Mouse (Mus musculus) kidney, embryonic 15.5 days (tissue): ENCODE measurements at regions not wholly inside any gene's neighbourhood (a gene's known extent, or its start where the extent isn't known, plus 50 kb on each side); places are given as distances from the start of the nearest gene placed in this dataset.

Experiments used
- ATAC-seq: fragments of 200-750 bp; cut with Nextera tagmentation; replicated peaks from 2 replicates; pipeline ENCODE4 v1.8.0; 2017; ENCODE audit warnings: moderate TSS enrichment; ENCODE audit not compliant: low FRiP score
- H3K27ac ChIP-seq: fragments of 300-500 bp; sonication (generic); 2 replicates; pipeline ENCODE4 v1.5.1; 2015; ENCODE audit warnings: mild to moderate bottlenecking, inconsistent platforms
- H3K27me3 ChIP-seq: fragments of 300-500 bp; sonication (generic); 2 replicates; pipeline ENCODE4 v1.6.1; 2015; ENCODE audit warnings: inconsistent platforms
- H3K36me3 ChIP-seq: fragments of 300-500 bp; sonication (generic); 2 replicates; pipeline ENCODE4 v1.6.1; 2015; ENCODE audit warnings: inconsistent platforms
- H3K4me1 ChIP-seq: fragments of 300-500 bp; sonication (generic); 2 replicates; pipeline ENCODE4 v1.6.1; 2015; ENCODE audit warnings: inconsistent platforms
- H3K4me2 ChIP-seq: fragments of 300-500 bp; sonication (generic); 2 replicates; pipeline ENCODE4 v1.6.1; 2015; ENCODE audit warnings: moderate library complexity, mild to moderate bottlenecking, inconsistent platforms
- H3K4me3 ChIP-seq: fragments of 300-500 bp; sonication (generic); replicated peaks from 2 replicates; pipeline ENCODE4 v1.5.1; 2015; ENCODE audit warnings: mild to moderate bottlenecking, inconsistent platforms
- H3K9ac ChIP-seq: fragments of 300-500 bp; sonication (generic); 2 replicates; pipeline ENCODE4 v1.6.1; 2015; ENCODE audit warnings: mild to moderate bottlenecking, inconsistent platforms
- H3K9me3 ChIP-seq: fragments of 300-500 bp; sonication (generic); replicated peaks from 2 replicates; pipeline ENCODE4 v1.6.1; 2016; ENCODE audit warnings: inconsistent platforms
- WGBS: fragments of 180-500 bp; shearing (Covaris S2); methylation state at CpG from one replicate; pipeline ENCODE4 v1.1.7; 2015; ENCODE audit warnings: mixed read lengths; 5-methylcytosine and 5-hydroxymethylcytosine counted together

DNA sequence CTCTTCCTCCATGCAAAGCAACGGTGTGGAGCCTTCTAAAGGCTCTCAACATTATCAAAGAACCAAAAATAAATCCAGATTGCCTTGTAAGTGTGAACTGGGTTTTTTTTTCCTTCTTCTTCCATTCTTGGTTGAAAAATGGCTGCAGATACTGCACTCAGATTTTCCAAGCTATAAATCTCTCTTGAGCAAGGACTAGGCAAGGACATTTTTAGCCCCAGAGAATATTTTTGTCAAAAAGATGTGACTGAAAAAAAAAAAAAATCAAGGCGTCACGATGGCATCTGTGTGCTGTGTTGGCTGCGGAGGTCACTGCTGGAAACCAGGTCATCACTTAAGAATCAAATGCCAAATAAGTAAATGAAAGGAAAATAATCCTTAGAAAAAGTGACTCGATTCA lies 386.9 kb downstream of the Wdr11 start:
- no peak overlapping the region for H3K9ac ChIP-seq
- H3K4me3 ChIP-seq, result no peak overlapping the region
- no peak overlapping the region for H3K4me2 ChIP-seq
- no peaks in the 10 kb centered on the region for H3K27me3 ChIP-seq
- WGBS, result 69% methylated on average over 5 of the region's 5 CpGs
- H3K9me3 ChIP-seq, result no peaks in the 10 kb centered on the region
- no peak overlapping the region for H3K27ac ChIP-seq
- no peaks in the 10 kb centered on the region for H3K36me3 ChIP-seq
- H3K4me1 ChIP-seq, result peaks cover 3% of the 10 kb centered on the region; the same call in 1 of the 2 replicates
- no peak for ATAC-seq

DNA sequence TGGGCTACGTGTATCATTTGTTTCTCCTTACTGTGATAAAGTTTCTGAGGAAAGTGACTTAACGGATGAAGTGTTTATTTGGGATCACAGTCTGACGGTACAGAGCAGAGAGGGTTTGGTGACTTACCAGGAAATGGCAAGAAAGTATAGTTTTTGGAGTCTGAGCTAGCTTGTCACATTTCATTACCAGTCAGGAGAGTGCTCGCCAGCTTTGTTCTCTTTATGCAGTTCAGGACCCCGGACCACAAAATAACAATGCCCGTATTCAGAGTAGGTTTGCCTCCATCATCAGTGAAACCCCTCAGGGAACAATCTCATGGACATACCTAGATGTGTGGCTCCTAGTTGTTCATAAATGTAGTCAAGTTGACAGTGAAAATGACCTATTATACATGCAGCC lies 387.7 kb downstream of the Wdr11 start:
- no peak overlapping the region for H3K9ac ChIP-seq
- H3K27me3 ChIP-seq, result no peaks in the 10 kb centered on the region
- no peak for ATAC-seq
- no peaks in the 10 kb centered on the region for H3K36me3 ChIP-seq
- H3K4me1 ChIP-seq, result peaks cover 3% of the 10 kb centered on the region; the same call in 1 of the 2 replicates
- H3K9me3 ChIP-seq, result no peaks in the 10 kb centered on the region
- no peak overlapping the region for H3K4me2 ChIP-seq
- WGBS, result 57% methylated on average over 6 of the region's 6 CpGs
- H3K4me3 ChIP-seq, result no peak overlapping the region
- H3K27ac ChIP-seq, result no peak overlapping the region

DNA sequence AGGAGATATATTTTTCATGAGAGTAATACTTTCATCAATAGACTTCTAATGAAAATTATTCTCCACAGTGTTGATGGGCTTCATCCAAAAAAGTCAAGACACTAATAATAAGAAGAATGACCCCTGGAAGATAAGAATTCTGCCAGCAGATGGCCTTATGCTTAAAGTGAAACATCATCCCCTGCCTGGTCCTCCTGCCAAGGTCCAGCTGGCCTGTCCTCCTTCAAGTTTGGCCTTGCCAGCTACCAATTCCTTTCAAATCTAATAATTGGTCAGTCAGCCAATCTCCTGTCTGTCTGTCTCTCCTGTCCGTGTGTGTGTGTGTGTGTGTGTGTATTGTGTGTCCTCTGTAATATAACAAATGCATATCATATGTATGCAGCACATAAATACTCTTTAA lies 388.8 kb downstream of the Wdr11 start:
- Histone ChIP-seq H3K4me3 (no peak overlapping the region), H3K36me3 (no peaks in the 10 kb centered on the region), H3K9ac (no peak overlapping the region), H3K4me1 (peaks cover 6% of the 10 kb centered on the region; the same call in 1 of the 2 replicates), H3K27ac (no peak overlapping the region), H3K4me2 (no peak overlapping the region), H3K9me3 (no peaks in the 10 kb centered on the region), H3K27me3 (no peaks in the 10 kb centered on the region)
- WGBS, result 73% methylated on average over 1 of the region's 1 CpGs
- no peak for ATAC-seq

DNA sequence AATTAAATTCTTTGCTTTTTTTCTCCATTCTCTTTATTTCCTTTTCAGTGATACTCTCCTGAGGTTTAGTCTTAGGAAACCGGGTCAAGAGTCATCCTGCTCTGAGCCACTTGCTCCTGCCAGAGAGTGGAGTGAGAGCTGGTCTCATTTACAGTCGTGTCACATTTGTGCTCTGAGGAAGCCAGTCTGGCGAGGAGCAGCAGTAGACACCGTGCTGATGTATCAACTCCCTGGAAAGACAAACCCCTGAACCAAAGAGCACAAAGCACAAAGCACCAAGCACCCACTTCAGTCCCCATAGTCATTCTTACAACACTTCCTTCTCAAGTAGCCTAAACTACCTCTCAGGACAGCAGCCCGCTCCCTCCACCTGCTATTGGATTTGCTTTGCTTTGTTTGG lies 390.7 kb downstream of the Wdr11 start:
- Histone ChIP-seq H3K27me3 (no peaks in the 10 kb centered on the region), H3K9ac (no peak overlapping the region), H3K4me2 (no peak overlapping the region), H3K27ac (no peak overlapping the region), H3K4me3 (no peak overlapping the region), H3K36me3 (no peaks in the 10 kb centered on the region), H3K4me1 (peaks cover 15% of the 10 kb centered on the region), H3K9me3 (no peaks in the 10 kb centered on the region)
- ATAC-seq, result no peak
- 38% methylated on average over 5 of the region's 5 CpGs for WGBS

DNA sequence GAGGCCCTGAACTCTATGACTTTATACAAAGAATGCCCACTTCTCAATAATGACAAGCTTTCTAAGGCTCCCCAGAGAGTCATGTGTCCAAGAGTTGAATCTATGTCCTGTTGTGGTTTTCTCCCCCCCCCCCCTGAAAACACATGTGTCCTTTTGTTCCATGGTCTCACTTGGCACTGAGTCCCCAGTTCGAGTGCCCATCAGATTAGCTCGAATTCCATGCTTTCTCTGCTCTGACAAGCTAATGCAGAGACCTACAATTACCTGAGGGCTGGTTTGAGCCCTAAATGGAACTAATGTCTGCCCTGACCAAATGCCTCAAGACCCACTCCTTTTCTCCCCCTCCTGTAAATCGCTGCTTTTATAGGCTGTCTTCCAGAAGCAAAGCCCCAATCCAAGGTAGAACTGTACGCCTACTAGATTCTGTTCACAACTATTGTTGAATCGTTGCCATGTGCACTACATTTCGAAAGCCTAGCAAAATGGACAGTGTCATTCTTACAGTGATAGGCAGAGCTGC lies 392.0 kb downstream of the Wdr11 start:
- no peak overlapping the region for H3K4me2 ChIP-seq
- peak overlapping the region; percentile 66 for H3K27ac ChIP-seq
- no peak overlapping the region for H3K4me3 ChIP-seq
- H3K27me3 ChIP-seq, result no peaks in the 10 kb centered on the region
- WGBS, result 86% methylated on average over 6 of the region's 6 CpGs
- H3K36me3 ChIP-seq, result no peaks in the 10 kb centered on the region
- no peak for ATAC-seq
- H3K9me3 ChIP-seq, result no peaks in the 10 kb centered on the region
- peaks cover 15% of the 10 kb centered on the region for H3K4me1 ChIP-seq
- no peak overlapping the region for H3K9ac ChIP-seq

DNA sequence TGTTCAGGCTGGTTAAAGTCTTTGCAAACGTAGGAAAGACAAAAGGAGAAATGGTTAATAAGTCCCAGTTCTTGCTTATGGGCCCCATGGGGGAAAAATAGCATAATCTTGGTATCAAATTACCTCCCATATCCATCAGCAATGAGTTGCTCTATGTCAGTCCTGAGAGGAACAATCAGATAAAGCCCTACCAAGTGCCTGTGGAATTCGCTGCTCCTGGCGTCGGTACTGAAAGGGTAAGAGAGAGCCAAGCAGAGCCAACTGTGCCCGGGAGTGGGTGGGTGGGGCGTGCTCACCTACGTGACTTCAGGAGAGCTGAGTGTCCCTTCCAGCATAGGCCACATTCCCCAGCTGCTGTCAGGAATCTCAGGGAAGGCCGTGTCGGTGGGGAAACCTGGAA lies 392.7 kb downstream of the Wdr11 start:
- no peaks in the 10 kb centered on the region for H3K27me3 ChIP-seq
- H3K4me2 ChIP-seq, result no peak overlapping the region
- WGBS, result 69% methylated on average over 9 of the region's 9 CpGs
- no peaks in the 10 kb centered on the region for H3K9me3 ChIP-seq
- 0 out of 2 replicates have a peak, but pooled peaks have one; percentile 18 for ATAC-seq
- no peaks in the 10 kb centered on the region for H3K36me3 ChIP-seq
- peak overlapping the region; percentile 75 for H3K27ac ChIP-seq
- no peak overlapping the region for H3K9ac ChIP-seq
- H3K4me3 ChIP-seq, result no peak overlapping the region
- peaks cover 15% of the 10 kb centered on the region for H3K4me1 ChIP-seq

DNA sequence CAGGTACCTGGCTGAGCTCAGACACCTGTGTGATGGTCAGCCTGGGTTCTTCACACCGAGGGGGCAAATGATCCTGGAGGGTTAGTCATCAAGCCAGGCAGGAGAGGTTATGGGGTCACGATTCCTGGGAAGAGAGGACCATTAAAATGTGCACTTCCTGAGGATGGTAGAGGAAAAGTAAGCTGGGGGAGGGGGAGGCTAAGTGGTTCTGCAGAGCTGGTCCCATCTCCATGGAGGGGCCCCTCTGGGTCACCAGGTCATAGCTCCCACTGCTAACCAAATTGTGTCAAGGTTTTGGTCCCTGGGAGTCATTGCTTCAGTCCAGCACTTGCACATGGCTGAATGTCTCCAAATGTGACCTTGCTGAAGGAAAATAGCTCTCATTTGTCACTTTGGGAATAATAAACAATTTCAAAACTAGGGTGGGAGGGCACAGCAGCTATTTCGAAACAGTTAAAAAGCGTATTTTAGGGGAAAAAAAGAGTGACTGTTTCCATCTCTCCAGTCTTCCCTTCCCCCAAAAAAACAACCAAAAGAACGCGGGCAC lies 395.5 kb downstream of the Wdr11 start:
- no peak overlapping the region for H3K9ac ChIP-seq

DNA sequence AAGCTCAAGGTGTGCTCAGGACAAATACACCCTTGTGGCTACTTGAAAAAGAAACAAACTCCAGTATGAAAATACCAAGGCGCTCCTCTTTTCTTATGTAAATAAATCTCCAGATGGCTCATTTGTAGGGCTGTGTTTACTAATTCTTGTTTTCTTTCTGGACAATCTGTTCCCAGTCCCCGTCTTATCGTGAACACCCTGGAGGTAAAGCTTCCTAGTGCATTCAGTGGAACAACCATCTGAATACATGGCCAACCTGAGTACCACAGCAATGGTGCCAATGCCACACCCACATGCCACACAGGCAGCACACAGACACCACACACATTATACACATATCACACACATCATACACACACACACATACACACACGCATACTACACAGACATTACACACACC lies 396.1 kb downstream of the Wdr11 start:
- H3K36me3 ChIP-seq, result no peaks in the 10 kb centered on the region
- no peaks in the 10 kb centered on the region for H3K27me3 ChIP-seq
- no peak for ATAC-seq
- H3K4me3 ChIP-seq, result no peak overlapping the region
- no peaks in the 10 kb centered on the region for H3K9me3 ChIP-seq
- 56% methylated on average over 4 of the region's 4 CpGs for WGBS
- no peak overlapping the region for H3K27ac ChIP-seq
- peaks cover 12% of the 10 kb centered on the region for H3K4me1 ChIP-seq
- no peak overlapping the region for H3K4me2 ChIP-seq
- H3K9ac ChIP-seq, result no peak overlapping the region

More for the DNA sequence above, 395.5 kb downstream of the Wdr11 start:
- no peaks in the 10 kb centered on the region for H3K27me3 ChIP-seq
- no peak overlapping the region for H3K27ac ChIP-seq
- no peaks in the 10 kb centered on the region for H3K36me3 ChIP-seq
- no peak for ATAC-seq
- H3K9me3 ChIP-seq, result no peaks in the 10 kb centered on the region
- 36% methylated on average over 6 of the region's 6 CpGs for WGBS
- no peak overlapping the region for H3K4me2 ChIP-seq
- no peak overlapping the region for H3K4me3 ChIP-seq
- peaks cover 15% of the 10 kb centered on the region for H3K4me1 ChIP-seq

DNA sequence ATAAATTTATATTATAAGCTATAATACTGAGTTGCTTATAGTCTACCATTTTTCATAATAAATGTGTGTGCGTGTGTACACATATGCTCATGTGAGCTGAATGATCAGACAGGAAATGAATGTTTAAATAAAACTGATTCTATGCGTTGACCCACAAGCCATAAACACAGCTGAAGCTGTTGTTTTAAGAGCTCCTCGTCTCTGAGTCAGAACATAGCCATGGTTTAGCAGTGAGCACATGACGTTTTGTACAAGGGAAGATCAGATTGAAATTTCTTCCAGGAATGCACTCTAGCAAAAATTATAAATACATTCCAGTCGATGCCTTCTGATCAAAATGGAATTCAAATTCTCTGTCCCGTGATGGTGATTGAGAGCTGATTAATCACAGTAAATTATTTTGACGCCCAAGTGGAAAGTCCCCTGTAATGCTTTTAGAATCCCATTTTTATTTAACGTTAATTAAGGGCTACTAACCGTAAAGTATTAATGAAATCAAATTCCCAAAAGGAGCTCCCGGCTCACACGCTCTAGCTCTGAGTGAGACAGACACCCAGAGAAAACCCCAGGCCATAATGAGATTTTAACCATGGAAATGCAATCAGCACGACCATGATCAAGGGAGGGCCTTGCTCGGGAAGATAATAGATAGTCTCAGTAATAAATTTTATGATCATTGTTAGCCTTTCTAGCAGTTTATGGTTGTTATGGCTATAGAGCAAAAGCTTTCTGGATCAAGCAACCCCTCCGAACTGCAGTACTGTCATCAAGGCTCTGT lies 402.0 kb downstream of the Wdr11 start:
- Histone ChIP-seq H3K4me2 (no peak overlapping the region), H3K27me3 (no peaks in the 10 kb centered on the region), H3K4me3 (no peak overlapping the region), H3K36me3 (no peaks in the 10 kb centered on the region), H3K9ac (no peak overlapping the region), H3K27ac (0 out of 2 replicates have a peak overlapping the region, but pooled peaks have one; percentile 13), H3K9me3 (no peaks in the 10 kb centered on the region), H3K4me1 (0 out of 2 replicates have a peak, but pooled peaks cover 5% of the 10 kb centered on the region)
- no peak for ATAC-seq
- 49% methylated on average over 14 of the region's 14 CpGs for WGBS

DNA sequence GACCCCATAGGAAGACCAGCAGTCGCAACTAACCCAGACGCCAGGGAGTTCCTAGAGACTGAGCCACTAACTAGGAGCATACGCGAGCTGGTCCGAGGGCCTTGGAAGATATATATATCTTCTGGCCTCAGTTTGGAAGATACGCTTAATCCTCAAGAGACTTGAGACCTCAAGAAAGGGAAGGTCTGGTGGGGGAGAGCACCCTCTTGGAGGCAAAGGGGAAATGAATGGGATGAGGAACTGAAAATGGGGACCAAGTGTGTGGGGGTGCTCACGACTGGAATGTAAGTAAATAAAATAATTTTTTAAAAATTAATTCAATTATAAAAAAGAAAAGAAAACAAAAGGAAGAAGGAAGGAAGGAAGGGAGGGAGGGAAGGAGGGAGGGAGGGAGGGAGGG lies 403.9 kb downstream of the Wdr11 start:
- WGBS, result 89% methylated on average over 7 of the region's 7 CpGs
- H3K27ac ChIP-seq, result no peak overlapping the region
- H3K4me3 ChIP-seq, result no peak overlapping the region
- H3K4me1 ChIP-seq, result 0 out of 2 replicates have a peak, but pooled peaks cover 5% of the 10 kb centered on the region
- ATAC-seq, result no peak
- H3K4me2 ChIP-seq, result no peak overlapping the region
- no peak overlapping the region for H3K9ac ChIP-seq
- H3K9me3 ChIP-seq, result no peaks in the 10 kb centered on the region
- no peaks in the 10 kb centered on the region for H3K27me3 ChIP-seq
- no peaks in the 10 kb centered on the region for H3K36me3 ChIP-seq

DNA sequence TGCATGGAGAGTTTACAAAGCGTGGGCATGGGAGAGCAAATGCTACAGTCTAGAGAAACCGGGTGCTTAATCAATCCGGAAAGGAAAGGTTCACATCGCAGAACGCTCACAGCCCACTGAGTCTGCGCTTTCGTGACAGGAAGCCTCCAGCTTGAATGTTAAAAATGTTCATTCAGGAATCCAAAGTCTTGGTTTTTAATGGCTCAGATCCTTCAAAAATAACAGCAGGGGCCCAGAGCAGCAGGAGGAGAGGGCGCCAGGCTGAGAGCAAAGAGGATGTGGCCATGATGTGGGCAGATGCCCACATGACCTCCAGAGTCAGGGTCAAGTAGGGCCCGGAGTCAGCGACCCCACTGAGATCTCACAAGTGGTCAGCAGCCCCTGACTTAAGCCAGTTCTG lies 409.4 kb downstream of the Wdr11 start:
- no peaks in the 10 kb centered on the region for H3K36me3 ChIP-seq

DNA sequence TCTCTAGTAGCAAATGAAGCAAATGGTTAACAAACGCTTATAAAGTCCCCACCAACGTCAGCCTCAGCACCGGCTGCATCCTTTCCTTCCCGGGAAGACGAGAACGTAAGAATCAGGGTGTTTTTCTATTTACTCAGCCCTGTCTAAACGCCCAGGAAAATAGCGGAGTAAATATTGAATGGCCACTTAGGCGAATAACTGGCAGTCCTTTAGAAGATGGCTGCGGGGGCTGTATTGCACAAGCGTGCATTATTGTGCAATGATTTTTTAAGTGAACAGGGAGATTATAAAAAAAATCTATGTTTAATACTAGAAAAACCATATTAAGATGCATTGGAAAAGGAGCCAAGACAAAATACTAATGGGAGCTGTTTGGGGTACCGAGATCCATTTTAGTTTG lies 410.3 kb downstream of the Wdr11 start:
- H3K9ac ChIP-seq, result no peak overlapping the region
- peaks cover 17% of the 10 kb centered on the region for H3K4me1 ChIP-seq
- no peaks in the 10 kb centered on the region for H3K36me3 ChIP-seq
- H3K4me2 ChIP-seq, result no peak overlapping the region
- no peak for ATAC-seq
- 55% methylated on average over 12 of the region's 12 CpGs for WGBS
- no peak overlapping the region for H3K27ac ChIP-seq
- no peaks in the 10 kb centered on the region for H3K27me3 ChIP-seq
- no peak overlapping the region for H3K4me3 ChIP-seq
- H3K9me3 ChIP-seq, result no peaks in the 10 kb centered on the region

More for the DNA sequence above, 409.4 kb downstream of the Wdr11 start:
- H3K9me3 ChIP-seq, result no peaks in the 10 kb centered on the region
- 0 out of 2 replicates have a peak overlapping the region, but pooled peaks have one; percentile 18 for H3K4me2 ChIP-seq
- no peak for ATAC-seq
- no peaks in the 10 kb centered on the region for H3K27me3 ChIP-seq
- H3K4me1 ChIP-seq, result peaks cover 17% of the 10 kb centered on the region
- 33% methylated on average over 10 of the region's 10 CpGs for WGBS
- 0 out of 2 replicates have a peak overlapping the region, but pooled peaks have one; percentile 49 for H3K27ac ChIP-seq
- no peak overlapping the region for H3K9ac ChIP-seq
- H3K4me3 ChIP-seq, result no peak overlapping the region
